Mouse (Mus musculus) thymus, adult 18-20 months (tissue): Measurements from ENCODE around the gene Cpne4.

Experiments
- DNase-seq, 2 experiments: peaks; one replicate each; pipeline ENCODE4 v3.0.0; 2022; ENCODE audit warnings: mixed read lengths in 2 of 2

Cpne4 gene

DNA sequence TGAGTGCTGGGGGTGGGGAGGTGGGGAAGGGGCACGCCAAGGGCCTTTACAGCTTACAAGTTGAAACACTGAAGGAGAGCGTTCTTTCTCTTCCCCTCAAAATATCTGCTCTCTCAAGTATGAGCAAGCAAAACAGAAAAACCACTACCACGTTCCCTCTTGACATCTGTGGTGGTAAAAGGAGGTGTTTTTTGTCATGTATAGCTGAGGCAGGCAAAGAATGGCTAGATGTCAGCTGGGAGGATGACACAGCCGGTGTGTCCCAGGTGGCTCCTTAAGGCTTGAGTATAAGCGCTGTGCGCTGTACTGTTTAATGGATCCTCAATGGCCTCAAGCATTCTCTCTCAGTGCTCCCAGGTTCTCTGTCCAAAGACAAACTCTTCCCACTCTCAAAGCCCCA, 331.5 kb downstream of the Cpne4 start:
- peak in 1 of 2 experiments; percentile 49 for DNase-seq

DNA sequence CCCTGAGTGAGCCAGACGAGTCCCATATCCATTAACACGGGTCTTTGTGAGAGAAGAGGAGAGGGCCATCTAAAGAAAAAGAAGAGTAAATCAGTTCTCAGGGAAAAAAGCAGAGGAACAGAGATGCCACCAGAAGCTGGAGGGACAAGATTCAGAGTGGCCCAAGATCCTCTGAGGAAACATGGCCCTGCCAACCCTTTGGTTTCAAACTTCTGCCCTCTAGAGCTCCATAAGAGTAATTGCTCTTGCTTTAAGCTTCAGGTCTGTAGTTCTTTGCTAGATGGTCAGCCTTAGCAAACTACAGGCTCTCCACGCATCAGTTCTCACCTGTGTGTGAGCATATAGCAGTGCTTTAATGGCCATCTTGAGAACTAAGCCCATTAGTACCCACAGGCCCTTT, 343.4 kb downstream of the Cpne4 start:
- no peak for DNase-seq

DNA sequence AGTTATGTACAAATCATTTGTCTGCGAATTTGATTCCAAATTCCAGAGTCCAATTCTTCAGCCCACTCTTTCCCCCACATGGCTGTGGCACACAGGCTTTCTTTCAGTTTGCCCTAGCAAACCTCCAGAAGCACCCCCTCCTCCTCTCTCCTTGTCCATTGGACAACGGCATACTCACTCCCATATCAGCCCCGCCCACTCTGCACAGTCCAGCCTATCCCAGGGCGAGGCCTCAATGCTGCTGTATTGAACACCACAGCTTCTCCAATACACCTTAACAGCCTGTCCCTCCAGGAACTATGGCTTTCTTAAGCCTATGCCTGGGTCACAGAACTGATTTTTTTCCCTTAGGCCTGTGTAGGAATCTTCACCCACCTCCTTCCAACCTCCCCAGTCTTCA, 348.3 kb downstream of the Cpne4 start:
- no peak for DNase-seq

DNA sequence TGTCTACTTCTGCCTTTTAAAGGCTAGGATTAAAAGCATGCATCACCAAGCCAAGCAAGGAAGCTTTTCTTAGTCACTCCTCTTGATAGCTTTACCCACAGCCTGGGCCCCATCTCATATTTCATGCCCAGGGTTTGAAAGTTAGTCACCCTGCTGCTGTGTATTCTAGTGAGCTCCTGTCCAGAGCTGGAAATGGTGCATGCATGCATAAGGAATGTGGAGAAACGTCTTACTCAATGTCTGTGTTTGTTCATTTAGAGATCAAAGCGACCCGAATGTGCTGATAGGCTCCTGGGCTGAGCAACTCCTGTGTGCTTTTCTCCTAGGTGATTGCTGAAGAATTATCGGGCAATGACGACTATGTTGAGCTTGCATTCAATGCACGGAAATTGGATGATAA, 354.0 kb downstream of the Cpne4 start:
- no peak for DNase-seq

DNA sequence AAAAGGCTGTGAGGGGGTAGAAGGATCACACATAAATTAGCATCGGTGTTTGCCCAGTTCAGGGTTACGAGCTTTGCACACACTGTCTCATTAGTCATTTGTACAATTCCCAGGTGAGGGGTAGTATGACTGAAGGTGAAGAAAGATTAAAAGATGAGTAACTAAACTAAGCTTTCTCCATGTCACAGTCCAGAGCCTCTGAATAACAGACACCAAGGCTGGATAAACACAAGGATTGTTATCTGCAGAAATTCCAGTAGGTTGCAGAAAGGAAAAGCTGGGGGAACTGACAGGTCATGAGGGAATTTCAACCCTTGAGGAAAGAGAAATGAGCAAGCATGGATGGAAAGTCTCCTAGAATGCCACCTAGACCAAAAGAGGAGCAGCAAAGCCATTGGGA, 354.7 kb downstream of the Cpne4 start:
- DNase-seq, result no peak

DNA sequence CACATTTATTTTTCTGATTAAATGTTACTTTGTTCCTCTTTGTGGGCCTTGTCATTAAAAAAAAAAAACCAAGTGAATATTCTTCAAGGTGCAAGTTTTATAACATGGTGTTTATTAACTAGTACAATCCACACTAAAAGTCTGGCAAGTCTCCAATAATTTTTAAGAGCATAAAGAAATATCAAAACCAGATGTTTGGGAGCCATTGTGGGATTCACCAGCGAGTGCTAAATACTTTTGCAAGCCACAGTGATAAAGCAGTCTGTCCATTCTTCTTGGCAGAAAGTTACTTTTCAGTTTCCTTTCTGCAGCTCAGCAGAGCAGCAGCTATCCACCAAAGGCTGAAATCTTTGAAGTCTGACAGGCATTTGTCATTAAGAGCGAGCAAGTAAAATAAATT, 365.6 kb downstream of the Cpne4 start:
- no peak for DNase-seq

DNA sequence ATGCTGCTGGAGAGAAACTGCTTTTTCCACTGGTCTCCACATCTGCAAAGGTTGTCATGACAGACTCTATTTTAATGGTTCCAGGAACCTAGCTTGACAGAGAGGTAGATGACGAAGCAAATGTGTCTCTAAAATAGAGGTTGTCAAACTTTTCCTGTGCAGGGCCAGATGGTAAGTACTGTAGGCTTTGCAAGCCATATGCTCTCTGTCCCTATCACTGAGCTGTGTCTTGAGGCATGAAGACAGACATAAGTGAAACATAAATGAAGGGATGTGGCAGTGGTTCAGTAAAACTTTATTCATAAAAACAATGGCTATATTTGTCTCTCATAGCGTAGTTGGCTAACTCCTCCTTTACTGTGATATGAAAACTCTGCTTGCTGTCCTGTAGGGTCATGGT, 366.2 kb downstream of the Cpne4 start:
- DNase-seq, result no peak

DNA sequence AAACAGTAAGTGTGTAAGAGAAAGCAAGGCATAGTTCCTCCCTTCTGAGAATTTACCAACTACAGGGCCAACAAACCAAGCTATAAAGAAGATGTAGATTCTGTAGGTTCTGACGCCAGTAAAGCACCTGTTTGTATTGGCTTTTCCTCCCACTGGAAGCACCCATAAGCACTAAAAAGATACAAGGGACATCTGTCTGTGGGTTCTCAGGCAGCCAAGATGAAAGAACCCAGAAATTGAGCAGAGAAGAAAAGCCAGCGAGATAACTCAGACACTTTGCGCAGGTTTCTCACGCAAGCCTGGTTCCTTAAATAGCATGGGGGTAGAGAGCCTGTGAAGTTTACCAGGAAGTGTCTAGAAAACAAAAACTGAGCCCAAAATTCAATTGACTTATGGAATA, 374.1 kb downstream of the Cpne4 start:
- no peak for DNase-seq

DNA sequence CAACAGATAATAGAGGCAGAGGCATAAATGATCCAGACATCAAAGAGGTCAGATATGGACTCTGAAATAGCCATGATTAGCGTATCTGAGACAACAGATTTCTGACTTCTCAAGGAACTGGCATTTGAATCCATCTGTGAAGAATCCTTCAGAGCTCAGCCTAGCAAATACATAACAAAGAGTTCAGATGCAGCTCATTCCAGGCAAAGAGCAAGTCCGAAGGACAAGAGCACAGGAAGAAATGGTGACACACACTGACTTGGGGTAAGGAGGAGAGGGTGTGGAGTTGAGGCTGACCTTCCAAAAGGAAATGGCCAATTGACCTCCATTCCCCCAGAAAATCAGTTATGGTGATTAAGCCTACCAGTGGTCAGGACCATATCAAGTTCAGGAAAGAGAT, 375.0 kb downstream of the Cpne4 start:
- DNase-seq, result no peak

DNA sequence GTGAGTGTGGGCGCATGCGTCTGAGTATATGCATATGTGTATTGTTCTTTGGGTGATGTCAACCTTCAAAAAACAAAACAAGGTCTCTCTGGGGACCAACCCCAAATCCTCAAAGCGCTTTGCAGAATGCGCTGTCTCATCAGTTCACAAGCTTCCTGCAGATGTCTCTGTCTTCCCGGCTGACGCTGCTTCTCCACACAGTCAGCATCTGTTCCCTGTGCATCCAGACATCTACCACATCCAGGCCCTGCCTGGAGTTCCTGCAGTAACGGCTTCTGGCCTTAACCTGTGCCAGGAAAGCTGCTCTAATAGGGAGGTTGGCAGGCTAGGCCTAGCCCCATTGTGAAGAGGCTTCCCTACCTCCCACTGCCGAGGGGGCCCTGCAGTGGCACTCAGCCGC, 381.7 kb downstream of the Cpne4 start:
- DNase-seq, result no peak

DNA sequence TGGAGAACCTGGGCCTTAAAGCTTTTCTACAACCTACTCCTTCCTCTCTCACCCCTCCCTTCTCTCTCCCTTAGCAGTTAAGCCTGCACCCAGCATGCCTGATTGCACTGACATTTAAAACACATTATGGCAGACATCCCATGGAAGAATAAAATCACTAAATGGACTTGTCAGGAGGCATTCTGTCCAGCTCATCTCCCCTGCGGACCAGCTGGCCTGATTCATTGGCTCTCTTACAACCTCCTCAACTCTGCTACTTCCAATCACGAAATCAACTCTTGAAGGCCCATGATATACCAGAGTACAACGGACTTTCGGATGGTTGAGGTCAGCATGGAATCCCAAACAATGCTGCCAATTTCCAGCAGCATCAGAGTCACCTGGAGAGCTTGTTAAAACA, 393.3 kb downstream of the Cpne4 start:
- DNase-seq, result no peak

DNA sequence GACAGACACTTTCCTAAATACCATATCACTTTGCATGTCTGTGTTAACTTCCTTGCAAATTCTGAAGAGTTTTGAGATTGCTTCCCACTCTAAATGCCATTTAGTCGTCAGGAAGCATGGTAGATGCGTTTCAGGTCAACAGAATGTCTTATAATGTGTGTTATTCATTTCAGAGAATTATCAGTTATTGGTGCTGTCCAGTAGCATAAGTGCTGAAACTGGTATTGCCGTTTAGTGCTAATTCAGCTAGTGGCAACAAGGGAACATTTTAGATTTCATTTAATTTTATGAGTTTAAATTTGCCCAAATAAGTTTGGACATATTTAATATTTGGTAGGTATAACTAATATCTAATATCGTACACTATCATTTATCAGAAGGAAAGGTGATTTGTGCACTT, 403.5 kb downstream of the Cpne4 start:
- DNase-seq, result no peak

DNA sequence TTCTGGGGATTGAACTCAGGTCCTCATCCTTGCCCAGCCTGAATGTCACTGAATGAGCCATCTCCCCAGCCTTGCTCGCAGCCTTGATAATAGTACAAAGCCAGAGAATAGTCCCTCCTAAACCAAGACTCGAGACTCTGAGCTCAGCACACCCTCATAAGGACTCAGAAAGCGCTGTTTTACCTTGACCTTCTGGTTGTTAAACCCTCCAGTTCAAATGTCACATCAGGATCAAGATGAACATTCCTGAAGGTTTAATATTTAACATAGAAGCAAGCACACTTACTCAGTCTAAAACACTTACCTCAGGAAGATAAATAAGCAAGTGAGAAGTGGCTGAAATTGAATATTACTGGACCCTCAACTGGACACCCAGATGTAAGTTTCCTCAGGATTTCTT, 405.1 kb downstream of the Cpne4 start:
- DNase-seq, result no peak

DNA sequence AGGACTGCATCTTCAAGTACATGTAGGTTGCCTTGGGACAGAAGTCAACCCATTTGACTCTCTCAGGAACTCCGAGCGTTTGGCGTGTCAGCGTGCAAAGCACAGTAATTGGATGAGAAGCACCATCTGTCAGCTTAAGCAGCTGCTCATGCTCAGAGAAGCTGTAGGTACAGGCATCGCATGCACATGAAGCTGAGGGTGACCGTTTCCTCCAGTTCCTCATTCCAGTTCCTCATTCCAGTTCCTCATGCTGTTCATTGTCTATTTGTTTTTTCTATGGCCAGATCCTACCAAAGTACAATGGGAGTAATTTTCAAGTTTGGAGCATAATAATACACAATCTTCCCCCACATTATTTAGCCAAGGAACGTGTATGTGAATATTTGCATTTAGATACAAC, 425.7 kb downstream of the Cpne4 start:
- DNase-seq, result no peak

DNA sequence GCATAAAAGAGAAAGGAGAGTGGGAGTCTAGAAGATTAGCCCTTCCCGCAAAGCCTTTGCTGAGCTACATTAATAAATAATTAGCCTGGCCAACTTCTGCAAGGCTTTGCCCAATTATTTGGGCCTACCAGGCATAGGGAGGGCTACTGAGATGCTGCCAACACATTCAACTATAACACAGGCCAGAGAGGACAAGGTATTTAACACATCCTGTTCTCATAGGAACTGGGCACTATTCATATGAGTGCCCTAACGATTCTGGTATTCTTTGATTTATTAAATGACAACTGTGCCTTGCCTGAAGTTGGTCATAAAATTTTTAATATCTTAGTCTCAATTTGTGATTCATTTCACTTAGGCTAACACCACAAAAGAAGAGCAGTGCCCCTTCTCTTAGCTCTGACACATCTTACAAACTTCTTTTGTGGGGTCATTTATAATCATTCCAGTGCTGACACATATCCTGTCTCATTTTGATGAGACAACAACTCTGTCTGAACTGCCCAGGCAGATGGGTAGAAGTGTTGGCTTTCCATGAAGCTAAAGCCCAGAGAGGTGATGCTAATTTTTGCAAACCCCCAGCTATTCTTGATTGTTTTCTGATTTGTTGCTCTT, 435.0 kb downstream of the Cpne4 start:
- no peak for DNase-seq

DNA sequence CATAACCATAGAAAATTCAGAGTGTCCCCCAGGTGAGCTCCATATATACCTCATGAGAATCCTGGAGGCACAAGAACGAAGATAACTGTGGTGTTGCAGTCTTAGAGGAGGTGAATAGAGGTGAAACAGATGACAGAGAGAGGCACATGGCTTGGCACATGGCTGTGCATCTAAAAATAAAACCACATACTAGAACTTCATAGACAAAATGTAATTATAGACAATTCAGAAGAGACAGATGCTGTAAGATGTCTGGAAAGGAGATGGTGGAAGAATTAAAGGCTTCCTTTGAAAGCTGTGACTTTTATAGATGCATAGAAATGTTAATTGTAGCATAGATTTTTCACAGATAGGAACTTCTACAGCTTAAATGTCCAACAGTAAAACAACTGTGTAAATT, 451.1 kb downstream of the Cpne4 start:
- no peak for DNase-seq

DNA sequence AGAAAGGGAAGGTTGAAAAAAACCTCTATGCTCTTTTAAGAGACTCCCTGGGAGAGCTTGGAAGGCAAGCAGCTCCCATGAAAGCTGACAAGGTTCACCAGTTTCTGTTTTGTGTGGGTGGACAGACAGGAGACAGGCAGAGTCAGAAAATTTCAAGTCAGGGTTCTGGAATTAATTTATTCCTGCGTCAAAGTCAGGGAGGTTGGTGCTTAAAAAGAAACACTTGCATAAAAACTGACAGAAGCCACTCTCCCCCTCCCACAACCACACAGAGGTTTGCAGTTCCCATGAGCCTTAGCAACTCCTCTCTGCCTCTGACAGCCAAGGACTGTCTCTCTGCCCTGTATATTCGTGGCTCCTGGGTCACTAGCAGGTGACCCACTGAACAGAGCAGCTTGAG, 463.6 kb downstream of the Cpne4 start:
- DNase-seq, result no peak

DNA sequence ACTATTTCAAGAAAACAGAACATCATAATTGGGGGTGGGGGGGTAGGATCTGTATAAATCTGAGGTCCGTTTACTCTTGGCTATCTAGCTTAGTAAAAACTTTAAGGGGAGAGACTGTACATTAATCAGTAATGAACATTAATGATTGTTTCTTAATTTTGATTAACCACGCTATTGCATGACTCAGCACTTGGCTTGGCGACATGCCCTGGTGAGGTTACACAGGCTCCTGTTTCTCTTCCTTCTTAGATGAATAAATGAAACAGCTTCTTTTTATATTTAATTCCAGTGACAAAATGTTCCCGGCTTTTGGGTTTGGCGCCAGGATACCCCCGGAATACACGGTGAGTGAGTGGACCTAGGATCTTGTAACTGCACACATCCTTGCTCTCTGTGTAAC, 471.1 kb downstream of the Cpne4 start:
- no peak for DNase-seq

DNA sequence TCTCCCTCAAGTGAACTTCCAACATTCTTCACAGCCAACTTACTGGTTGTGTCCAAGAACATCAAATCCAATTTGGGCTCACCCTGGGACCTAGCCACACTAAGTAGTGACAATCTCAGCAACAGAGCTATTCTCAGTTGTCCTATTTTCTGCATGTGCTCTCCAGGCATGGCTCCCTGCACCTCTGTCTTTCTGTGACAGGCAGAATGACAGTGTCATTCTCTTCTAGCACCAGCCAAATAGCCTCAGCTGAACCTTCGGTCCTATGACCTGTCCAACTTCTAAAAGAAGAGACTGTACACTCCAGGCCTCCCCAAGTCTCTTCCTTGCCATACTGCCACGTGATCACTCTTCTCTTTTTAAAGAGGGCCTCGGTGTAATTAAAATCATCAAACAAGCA, 481.2 kb downstream of the Cpne4 start:
- no peak for DNase-seq

DNA sequence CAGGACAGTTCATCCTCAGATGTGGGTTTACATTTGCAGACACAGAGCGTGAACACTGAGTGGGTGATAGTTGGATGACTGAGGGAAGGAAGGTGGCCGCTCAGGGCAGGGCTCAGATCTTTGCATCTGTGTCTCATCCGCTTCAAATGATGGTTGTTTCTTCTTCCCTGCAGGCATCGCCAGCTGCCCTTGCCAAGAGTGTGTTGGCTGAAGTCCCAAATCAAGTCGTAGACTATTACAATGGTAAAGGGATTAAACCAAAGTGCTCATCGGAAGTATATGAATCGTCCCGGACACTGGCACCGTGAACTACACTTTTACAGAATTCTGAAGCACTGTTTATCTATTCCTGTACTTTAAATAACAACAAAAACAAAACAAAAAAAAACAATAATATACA, 485.5 kb downstream of the Cpne4 start:
- no peak for DNase-seq

DNA sequence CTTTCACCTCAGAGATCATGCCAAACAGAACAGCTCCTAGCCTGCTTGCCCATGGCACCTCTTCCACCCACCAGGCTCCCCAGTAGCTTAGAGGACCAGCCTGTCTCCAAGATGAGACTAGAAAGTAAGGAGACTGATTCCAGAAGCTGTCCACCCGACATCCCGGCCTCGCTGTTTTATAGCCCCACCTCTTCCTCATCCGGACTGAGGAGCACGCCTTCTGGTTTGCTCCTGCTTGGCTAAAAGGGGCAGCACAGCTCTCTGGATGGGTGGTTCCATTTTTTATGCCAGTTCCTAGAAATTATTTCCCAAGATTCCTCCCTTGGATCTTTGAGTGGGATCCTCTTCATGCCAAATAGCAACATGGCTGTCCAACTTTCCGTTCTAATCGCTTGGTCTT, 486.6 kb downstream of the Cpne4 start:
- DNase-seq, result no peak

DNA sequence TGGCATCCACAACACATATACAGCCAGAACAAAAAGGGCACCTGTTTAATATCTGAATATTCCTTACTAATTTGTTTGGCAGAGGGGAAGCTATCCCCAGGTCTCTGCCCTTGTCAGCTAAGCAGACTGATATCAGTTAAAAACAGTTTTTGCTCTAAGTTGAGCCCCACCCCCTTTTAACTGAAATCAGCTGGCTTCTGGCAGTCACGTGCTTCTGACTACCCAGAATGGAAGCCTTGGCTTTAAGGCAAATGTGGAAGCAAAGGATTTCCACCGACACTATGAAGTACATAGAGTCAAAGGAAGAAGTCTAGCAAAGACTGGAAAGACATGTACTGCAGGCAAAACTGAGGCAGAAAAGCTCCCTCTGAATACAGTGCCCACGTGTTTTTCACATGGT, 490.8 kb downstream of the Cpne4 start:
- no peak for DNase-seq

DNA sequence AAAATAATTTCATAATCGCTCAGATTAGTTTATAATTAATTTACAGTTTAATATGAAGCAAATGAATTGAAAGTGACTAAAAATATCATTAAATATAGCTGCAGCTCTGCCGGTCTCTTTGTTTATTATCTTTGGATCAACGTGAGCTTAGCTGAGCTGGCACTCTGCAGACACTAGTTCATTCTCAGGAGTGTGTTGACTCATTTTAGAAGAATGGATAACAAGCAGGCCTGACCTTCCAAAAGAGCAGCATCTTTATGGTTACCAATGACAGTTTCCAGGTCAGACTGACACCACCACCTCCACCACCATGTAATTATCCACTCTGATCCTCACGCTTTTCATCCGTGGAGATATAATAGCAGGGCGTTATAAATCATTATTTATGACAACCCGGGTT, 498.9 kb downstream of the Cpne4 start:
- no peak for DNase-seq

DNA sequence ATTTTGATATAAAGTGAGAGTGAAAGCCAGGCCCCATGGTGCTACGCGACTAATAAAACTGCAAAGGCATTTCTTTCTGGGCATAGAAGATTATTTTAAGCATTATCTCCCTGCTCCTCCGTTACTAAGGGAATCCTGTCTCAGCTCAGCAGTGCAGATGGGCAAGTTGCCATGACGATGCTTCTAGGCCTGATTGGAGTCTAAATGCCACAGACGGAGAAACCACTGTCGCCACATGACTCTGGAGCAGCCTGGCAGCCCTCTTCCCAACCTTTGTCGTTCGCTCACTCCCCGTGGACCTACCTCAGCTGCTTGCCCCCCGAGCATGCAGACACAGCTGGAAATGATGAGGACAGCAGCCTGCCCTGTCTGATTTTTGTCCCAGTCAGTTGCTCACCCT, 501.3 kb downstream of the Cpne4 start:
- DNase-seq, result no peak

DNA sequence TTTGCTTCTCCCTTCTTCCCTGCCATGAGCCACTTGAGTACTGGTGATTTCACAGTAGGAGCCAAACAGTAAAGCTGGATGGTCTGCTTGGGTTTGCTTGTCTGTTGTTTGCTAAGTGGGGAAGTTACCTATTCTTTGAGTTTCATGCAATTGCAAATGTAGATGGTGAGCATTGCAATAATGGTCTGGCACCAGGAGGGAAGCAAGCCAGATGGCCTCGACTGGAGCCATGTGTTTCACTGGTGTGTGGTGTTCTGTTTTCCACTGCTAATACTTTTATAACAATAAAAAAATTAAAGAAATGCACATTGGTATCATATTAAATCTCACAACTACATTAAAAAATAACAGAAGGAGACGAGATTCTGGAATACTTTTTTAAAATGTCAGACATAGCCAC, 502.6 kb downstream of the Cpne4 start:
- no peak for DNase-seq

DNA sequence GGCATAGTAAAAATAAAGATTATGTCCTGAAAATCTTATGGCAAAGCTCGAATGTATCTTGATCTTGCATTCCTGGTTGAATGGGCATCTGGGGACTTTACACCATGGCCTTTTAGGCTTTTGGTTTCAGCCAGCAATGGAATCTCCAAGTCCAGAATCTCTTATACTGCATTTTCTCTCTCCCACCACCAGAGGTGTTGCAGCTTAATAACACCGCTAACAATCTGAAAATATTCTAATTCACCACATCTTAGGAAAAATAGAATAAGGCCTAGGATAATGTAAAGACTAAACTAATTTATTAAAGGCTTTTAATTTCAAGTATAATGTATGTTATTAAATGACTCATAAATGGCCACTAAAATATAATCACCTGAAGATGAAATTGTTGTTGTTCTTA, 503.2 kb downstream of the Cpne4 start:
- DNase-seq, result no peak
